Mouse (Mus musculus): ENCODE measurements around the gene Pabpn1.
"Not testable (repeated sequence)": the region's sequence is repeated elsewhere in the genome, so short reads cannot be mapped to it uniquely, and the experiment has no call there.

Pabpn1 gene

DNA sequence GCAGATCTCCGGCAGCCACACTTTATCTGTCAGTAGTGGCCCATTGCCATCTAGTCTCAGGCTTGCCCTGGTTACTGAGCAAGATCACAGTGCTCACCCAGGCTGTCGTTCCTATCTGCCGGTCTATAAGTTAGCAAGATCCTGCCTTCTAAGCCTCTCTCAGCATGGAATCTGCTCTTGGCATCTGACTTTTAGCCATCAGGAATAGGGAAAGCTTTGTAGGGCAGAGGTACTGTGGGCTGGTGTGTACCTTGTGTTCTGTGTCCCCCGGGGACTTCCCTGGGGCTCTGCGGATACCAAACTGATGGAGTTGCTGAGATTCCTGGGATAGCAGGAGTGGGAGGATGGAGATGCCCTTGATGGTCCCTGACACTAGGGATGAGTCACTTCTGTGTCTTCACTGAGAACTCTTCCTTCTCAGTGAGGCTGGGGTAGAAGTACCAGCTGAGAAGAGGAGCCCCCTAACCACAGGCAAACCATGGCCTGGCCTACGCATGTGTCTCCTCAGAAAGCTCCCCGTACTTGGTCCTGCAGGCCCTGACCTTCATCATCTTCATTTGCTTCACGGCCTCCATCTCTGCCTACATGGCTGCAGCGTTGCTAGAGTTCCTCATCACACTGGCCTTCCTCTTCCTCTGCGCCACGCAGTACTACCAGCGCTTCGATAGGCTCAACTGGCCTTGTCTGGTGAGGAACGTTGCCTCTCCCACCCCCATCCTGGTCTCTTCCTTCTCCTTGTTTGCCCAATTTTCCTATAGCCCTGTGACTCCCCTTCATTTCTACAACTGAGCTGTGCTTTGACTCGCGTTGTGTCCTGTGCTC lies 45.3 kb downstream of the Pabpn1 start:
- no peak for DNase-seq

DNA sequence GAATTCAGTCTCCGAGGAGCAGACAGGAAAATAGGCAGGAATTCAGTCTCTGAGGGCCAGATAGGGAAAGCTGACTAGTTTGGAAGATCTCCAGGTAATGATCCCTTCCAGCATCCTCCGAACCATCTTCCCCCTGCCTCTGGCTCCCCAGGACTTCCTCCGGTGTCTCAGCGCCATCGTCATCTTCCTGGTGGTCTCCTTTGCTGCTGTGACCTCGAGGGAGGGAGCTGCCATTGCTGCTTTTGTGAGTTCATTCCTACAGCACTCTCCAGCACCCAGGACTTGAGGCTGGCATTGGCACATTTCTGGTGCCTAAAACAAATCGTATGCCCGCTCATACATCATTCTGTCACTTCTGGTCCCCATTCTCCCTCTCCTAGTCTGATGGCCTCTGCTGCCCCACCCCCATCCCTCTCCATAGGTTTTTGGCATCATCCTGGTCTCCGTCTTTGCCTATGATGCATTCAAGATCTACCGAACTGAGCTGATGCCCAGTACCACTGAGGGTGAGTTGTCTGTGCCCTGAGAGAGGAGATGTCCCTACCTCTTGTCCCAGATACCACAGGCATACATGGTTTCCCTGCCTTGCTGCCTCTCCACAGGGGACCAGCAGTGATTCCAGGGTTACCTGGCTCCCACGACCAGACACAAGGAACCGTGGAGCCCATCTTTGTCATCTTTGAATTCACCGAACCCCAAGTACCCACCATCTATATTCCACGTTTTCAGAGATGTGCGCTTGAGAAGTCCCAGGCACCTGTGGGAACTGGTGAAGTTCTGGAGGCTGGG lies 46.3 kb downstream of the Pabpn1 start:
- DNase-seq: no peak

DNA sequence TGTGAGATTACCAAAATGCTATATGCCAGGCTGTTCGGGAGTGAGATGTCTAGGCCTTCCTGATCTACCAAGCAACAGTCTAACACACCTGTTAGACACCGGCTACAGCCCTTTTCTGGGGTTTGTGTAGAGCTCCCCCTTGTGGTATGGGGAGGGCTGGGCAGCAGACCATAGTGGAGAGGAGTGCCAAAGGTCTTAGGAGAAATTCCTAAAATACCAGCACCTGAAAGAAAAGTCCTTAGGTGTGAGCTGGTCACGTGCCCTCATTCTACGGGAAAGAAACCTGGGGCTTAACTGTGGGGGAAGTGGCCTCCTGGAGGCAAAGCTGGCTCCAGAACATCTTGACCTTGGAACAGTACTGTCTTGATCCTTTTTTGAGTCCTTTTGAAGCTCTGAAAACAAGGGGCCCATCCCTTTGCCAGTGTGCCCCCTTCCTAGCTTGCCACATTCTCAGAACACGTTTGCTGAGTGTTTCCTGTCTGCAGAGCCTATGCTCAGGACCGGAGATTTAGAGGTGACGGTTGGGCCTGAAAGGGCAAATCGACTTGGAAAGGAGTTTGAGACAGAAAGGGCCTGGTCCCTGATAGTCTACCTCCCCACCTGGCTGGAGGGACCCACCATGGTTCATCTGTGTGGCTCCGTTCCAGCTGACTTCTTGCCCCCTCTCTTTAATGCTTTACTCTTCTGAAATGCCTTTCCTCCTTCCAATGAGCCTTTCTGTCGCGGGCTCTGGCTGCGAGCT lies 47.3 kb downstream of the Pabpn1 start:
- peak; percentile 83 to 84 for DNase-seq

DNA sequence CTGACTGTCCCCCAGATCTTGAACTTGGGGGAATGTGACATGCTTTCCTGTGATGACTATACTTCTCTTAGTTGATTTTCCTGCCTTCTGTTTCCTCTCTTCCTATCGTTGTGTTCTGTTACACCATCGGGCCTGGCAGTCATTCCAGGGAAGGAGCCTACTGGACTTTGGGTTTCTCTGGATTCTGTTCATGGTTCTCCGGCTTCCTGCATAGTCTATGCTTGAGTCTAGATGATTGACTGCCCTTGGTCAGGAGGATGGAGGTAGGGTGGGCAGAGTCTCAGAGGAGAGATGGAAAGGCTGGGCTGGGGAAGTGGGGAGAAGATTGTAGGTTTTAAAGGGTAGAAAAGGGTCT lies 47.9 kb downstream of the Pabpn1 start:
- DNase-seq: peak; percentile 38 to 48

DNA sequence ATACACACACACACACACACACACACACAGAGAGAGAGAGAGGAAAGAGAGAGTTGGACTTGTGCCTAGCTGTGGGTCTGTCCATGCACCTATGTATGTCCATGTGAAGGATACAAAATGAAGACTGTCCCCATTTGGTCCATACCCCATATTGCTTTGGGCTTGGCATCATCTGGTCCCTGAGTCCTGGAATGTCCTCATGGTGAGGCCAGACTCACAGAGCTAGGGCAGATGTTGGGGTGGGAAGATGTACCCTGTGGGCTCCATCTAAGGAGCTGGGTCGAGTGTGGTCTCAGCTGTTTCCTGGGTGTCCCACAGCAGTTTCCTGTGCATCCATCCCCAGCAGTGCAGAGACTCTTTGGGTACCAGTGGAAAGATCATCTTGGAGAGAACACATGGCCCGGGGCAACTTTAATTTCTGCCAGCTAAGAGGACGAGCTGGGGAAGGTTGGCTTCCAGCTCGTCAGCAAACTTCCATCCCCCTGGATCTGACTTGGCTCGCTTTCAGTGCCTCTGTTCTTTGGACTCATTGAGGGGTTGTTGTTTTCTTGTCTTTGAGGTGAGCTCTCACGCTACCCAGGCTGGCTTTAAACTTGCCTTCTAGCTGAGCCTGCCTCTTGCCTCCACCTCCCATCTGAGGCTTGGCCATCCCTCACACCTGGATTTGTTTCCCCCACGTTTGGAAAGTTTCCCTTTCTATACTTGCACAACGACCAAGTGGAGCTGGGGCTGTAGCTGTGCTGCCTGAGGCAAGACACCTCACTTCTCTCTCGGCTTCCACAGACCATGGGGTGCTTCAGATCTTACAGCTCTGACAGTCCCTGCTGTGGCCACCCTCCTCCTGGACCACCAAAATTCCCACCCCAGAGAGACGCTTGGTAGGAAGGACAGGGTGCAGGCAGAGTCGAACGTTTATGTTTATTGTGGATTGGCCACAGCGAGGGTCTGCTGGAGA lies 49.0 kb downstream of the Pabpn1 start:
- DNase-seq: peak; percentile 69 to 70

DNA sequence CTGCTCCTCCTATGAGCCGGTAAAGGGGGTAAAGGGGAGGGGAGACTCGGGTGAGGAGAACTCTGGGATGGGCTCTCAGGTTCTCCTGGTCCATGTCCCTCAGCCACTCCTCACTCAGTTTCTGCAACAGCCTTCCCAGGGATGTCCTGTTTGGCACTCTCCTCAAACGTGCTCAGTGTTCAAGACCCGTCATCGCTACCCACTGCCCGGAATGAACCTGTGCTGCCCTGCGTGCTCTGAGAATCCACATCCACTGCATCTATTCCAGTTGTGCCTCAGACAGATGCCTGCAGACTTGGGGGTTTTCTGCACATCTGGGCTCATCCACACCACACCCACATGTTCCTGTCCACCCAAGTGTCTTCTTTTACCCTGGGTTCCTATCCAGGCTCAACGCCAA lies 50.2 kb downstream of the Pabpn1 start:
- DNase-seq: no peak

DNA sequence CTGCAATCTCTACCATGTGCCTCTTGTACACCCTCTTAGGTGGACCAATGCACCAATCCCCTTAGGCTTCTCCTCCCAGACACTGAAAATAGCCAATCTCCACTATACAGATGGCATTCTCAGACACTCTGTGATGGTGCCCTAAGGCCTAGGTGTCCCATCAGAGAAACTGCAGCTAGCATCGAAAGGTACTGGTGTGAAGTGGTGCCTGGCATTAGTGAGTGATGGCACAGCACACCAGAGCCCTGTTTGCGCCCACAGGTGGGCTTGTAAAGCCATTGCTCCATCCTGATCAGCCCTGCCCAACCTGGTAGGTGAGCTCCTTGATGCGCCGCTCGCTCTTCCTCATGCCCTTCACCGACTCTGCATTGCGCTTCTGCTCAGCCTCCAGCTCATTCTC lies 51.7 kb downstream of the Pabpn1 start:
- DNase-seq: no peak

DNA sequence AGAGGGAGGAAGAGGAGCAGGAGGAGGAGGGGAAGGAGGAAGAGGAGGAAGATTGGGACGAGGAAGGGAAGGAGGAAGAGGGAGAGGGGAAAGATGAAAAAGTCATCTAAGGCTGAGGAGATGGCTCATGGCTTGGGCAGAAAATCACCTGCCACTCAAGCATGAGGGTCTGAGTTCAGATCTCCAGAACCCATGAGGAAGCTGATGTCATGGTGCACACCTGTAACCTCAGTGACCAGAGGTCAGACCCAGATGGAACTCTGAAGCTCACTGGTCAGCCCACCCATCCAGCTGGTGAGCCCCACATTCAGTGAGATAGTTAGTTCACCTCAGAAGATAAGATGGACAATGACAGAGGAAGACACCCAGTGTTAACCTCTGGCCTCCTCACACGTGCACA lies 52.6 kb downstream of the Pabpn1 start:
- no peak for DNase-seq

DNA sequence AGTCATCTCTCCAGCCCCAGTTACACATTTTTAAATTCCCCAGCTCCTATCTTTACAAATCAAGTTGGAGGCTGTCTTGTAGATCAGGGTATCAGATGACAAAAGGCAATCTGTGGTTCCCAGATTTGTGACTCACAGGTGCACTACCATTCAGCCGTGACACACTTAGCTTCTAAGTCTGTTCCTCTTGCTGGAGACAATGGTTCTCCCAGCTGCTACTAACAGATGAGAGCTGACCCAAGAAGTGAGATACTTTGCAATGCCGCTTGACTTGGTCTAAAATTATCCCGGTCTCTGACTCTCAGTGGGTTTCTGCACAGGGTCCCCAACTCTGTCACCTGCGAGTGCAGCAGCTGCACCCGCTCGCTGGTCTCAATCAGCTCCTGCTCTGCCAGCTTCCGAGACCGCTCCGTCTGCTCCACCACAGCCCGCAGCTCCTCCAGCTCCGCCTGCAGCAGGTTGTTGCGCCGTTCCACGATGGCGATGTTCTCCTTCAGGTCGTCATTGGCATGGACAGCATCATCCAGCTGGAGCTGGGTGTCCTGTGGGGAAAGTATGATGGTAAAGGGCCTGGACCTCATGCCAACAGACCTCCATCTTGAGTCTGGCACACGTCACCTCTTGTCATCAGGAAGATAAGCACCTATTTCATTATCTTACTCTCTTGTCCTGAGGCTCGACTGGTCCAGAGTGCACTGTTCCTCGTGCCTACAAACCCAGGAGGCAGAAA lies 53.8 kb downstream of the Pabpn1 start:
- DNase-seq: no peak

DNA sequence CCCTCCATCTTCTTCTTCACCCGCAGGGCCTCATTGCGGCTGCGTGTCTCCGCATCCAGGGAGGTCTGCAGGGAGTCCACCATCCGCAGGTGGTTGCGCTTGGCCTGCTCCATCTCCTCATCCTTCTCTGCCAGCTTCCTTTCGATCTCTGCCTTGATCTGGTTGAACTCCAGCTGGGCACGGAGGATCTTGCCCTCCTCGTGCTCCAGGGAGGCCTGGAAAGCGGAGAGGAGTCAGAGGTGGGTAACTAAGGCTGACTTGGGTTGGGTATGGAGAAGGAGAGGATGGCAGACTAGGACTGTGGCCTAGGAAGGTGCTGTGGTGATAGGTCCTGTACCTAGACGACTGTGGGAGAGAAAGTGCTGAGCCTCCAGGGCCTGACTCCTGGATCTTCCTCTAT lies 54.7 kb downstream of the Pabpn1 start:
- not testable (repeated sequence) for DNase-seq

Data from kidney, postnatal 36 days (tissue).